Mouse (Mus musculus) intestine, postnatal 0 days (tissue): Measurements from ENCODE around the gene Ptges. TPM values are rescaled to one million over a fixed set of nuclear protein-coding genes. Genes with fewer than 3 reads are reported as not detected.
"Not testable (repeated sequence)": the region's sequence is repeated elsewhere in the genome, so short reads cannot be mapped to it uniquely, and the experiment has no call there.

Source experiments
- ATAC-seq: fragments of 200-750 bp; cut with Nextera tagmentation; 2 replicates; pipeline ENCODE4 v1.8.0; 2017; ENCODE audit warnings: mild to moderate bottlenecking, moderate TSS enrichment, moderate library complexity
- H3K27ac ChIP-seq: fragments of 300-500 bp; sonication (generic); 2 replicates; pipeline ENCODE4 v1.5.1; 2014; ENCODE audit warnings: mild to moderate bottlenecking, low read depth, low read length, moderate library complexity
- H3K27me3 ChIP-seq: fragments of 300-500 bp; sonication (generic); replicated peaks from 2 replicates; pipeline ENCODE4 v1.6.1; 2014; ENCODE audit warnings: low read length, mixed read lengths; ENCODE audit not compliant: control insufficient read depth, insufficient read depth
- H3K36me3 ChIP-seq: fragments of 300-500 bp; sonication (generic); 2 replicates; pipeline ENCODE4 v1.6.1; 2014; ENCODE audit warnings: mild to moderate bottlenecking, moderate library complexity; ENCODE audit not compliant: control insufficient read depth, insufficient read depth
- H3K4me1 ChIP-seq: fragments of 300-500 bp; sonication (generic); replicated peaks from 2 replicates; pipeline ENCODE4 v1.6.1; 2014; ENCODE audit warnings: antibody characterized with exemption, low read length, mixed read lengths; ENCODE audit not compliant: control insufficient read depth, insufficient read depth
- H3K4me2 ChIP-seq: fragments of 300-500 bp; sonication (generic); replicated peaks from 2 replicates; pipeline ENCODE4 v1.6.1; 2014; ENCODE audit warnings: low read depth, mild to moderate bottlenecking, moderate library complexity
- H3K4me3 ChIP-seq: fragments of 300-500 bp; sonication (generic); 2 replicates; pipeline ENCODE4 v1.5.1; 2014; ENCODE audit warnings: low read depth, low read length
- H3K9ac ChIP-seq: fragments of 300-500 bp; sonication (generic); 2 replicates; pipeline ENCODE4 v1.6.1; 2014; ENCODE audit warnings: mild to moderate bottlenecking, low read depth, low read length
- H3K9me3 ChIP-seq: fragments of 300-500 bp; sonication (generic); 2 replicates; pipeline ENCODE4 v1.6.1; 2016; ENCODE audit warnings: mixed run types; ENCODE audit not compliant: control insufficient read depth
- CTCF ChIP-seq: sonication (generic); IDR thresholded peaks from 2 replicates; pipeline ENCODE4 v1.5.1; 2016; ENCODE audit warnings: low read depth, mild to moderate bottlenecking, control low read depth, antibody characterized with exemption, moderate library complexity
- WGBS: fragments of 180-500 bp; shearing (Covaris S2); extraction: QIAGEN DNeasy Blood & Tissue Kit; methylation state at CpG from one replicate; pipeline ENCODE4 v1.1.7; 2014; 5-methylcytosine and 5-hydroxymethylcytosine counted together
- polyA plus RNA-seq: library from polyadenylated mRNA; unstranded; fragments of >200 nt; fragmentation: Nextera tagmentation; extraction: Ambion mirVana; gene quantifications from 2 replicates; pipeline ENCODE4 v1.2.1, GENCODE M21; 2015

Gene Ptges
- polyA plus RNA-seq, 1 experiment from 2014 or later, result 2.8 TPM

DNA sequence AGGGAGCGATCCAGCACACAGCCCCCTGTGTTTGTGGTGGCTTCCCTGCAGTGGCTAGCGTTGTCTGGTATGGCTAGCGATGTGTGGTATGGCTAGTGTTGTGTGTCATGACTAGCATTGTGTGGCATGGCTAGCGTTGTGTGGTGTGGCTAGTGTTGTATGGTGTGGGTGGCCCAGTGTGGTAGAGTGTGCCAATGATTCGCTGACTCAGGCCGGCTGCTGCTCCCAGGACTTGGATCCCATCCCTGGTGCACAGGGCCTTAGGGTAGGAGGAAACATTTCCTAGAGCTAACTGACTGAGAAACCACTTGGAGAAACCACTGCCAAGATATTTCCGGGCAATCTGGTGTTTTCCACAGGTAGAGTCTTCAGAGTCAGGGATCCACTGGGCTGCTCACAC lies 12.0 kb downstream of the Ptges start:
- 91% methylated on average over 7 of the region's 7 CpGs for WGBS
- Histone ChIP-seq H3K4me1 (peaks cover 3% of the 10 kb centered on the region; the same call in 1 of the 2 replicates), H3K9me3 (no peaks in the 10 kb centered on the region), H3K4me3 (no peak overlapping the region), H3K4me2 (no peak overlapping the region), H3K27ac (no peak overlapping the region), H3K27me3 (peaks cover 9% of the 10 kb centered on the region), H3K36me3 (no peaks in the 10 kb centered on the region), H3K9ac (no peak overlapping the region)
- no peak for ATAC-seq
- TF ChIP-seq CTCF, result no peak

DNA sequence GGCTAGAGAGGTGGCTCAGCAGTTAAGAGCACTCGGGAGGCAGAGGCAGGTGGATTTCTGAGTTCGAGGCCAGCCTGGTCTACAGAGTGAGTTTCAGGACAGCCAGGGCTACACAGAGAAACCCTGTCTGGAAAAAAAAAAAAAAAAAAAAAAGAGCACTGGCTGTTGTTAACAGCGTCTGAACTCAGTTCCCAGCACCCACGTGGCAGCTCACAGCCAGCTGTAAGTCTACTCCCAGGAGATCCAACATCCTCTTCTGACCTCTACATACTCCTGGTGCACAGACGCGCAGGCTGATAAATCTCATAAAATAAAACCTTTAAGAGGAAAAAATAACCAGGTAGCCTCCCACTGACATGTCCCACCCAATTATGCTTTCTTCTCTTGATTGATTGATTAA lies 13.7 kb downstream of the Ptges start:
- H3K4me1 ChIP-seq, H3K4me3 ChIP-seq, H3K4me2 ChIP-seq, ATAC-seq, H3K27ac ChIP-seq, H3K36me3 ChIP-seq, H3K27me3 ChIP-seq, H3K9me3 ChIP-seq, H3K9ac ChIP-seq: not testable (repeated sequence)
- whole genome bisulfite sequencing, result 69% methylated on average over 6 of the region's 6 CpGs

DNA sequence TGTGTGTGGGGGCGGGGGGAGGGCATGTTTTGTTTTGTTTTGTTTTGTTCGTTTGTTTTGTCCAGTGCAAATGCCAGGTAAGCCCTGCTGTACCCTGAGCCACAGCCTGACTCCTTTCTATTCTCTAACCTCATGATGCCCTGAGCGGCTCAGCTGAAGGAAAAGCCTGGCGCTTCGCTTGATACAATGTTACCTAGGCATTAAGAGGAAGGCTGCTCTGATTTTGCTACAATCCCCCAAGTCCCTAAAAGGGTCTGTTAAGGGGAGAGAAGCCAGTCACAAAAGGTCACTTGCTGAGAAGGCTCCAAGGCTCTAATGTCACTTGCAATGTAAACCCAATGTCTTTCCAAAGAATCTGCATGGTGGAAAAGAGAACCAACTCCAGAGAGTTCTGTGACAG lies 14.3 kb downstream of the Ptges start:
- Histone ChIP-seq H3K9ac (no peak overlapping the region), H3K4me1 (peaks cover 3% of the 10 kb centered on the region; the same call in 1 of the 2 replicates), H3K4me3 (no peak overlapping the region), H3K27me3 (peaks cover 3% of the 10 kb centered on the region; the same call in 1 of the 2 replicates), H3K4me2 (no peak overlapping the region), H3K27ac (no peak overlapping the region), H3K9me3 (no peaks in the 10 kb centered on the region), H3K36me3 (no peaks in the 10 kb centered on the region)
- TF ChIP-seq CTCF, result no peak
- ATAC-seq, result no peak
- WGBS, result 91% methylated on average over 5 of the region's 5 CpGs

DNA sequence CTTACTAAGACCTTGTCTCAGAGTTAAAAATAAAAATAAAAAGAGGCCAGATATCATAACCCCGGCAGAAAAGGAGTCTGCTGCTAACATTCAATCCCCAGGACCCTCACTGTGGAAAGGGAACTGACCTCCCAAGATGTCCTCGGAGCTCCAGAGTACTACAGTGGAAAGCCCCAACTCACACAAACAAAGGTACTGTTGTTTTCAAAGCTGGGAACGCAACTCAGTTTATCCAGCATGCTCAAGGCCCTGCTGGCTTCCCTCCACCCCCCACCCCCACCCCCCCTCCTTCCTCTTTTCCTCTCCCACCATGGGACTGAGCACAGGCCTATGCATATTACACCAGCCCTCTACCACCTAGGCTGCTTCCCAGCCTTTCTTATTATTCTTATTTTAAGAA lies 14.8 kb downstream of the Ptges start:
- Histone ChIP-seq H3K9me3 (no peaks in the 10 kb centered on the region), H3K4me1 (peaks cover 2% of the 10 kb centered on the region; the same call in 1 of the 2 replicates), H3K4me3 (no peak overlapping the region), H3K9ac (no peak overlapping the region), H3K36me3 (no peaks in the 10 kb centered on the region), H3K27me3 (peaks cover 3% of the 10 kb centered on the region; the same call in 1 of the 2 replicates), H3K27ac (no peak overlapping the region), H3K4me2 (no peak overlapping the region)
- 79% methylated on average over 3 of the region's 3 CpGs for WGBS
- no peak for TF ChIP-seq CTCF
- ATAC-seq, result no peak

DNA sequence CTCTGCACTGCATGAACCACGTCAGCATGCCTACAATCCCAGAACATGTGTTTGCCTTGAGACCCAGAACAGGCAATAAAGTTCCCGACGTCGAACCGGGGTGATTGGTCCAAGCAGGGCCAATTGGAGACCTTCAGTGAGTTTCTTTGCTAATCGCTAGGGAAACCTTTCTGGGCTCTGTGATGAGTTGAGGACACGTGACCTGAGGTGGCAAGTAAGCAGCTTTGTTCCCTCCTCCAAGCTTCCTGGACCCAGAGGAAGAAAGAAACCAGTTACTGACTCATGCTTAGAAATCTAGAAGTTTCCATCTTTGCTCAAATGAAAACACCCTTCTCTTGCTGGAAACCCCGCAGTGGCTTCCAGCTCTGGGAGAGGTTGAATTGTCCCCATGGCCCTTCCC lies 16.6 kb downstream of the Ptges start:
- WGBS, result 73% methylated on average over 8 of the region's 8 CpGs
- TF ChIP-seq CTCF, result no peak
- ATAC-seq, result peak; percentile 31; the same call in 1 of the 2 replicates
- Histone ChIP-seq H3K4me3 (no peak overlapping the region), H3K4me2 (no peak overlapping the region), H3K27me3 (peaks cover 3% of the 10 kb centered on the region; the same call in 1 of the 2 replicates), H3K9me3 (no peaks in the 10 kb centered on the region), H3K36me3 (no peaks in the 10 kb centered on the region), H3K27ac (no peak overlapping the region), H3K9ac (no peak overlapping the region), H3K4me1 (no peaks in the 10 kb centered on the region)

DNA sequence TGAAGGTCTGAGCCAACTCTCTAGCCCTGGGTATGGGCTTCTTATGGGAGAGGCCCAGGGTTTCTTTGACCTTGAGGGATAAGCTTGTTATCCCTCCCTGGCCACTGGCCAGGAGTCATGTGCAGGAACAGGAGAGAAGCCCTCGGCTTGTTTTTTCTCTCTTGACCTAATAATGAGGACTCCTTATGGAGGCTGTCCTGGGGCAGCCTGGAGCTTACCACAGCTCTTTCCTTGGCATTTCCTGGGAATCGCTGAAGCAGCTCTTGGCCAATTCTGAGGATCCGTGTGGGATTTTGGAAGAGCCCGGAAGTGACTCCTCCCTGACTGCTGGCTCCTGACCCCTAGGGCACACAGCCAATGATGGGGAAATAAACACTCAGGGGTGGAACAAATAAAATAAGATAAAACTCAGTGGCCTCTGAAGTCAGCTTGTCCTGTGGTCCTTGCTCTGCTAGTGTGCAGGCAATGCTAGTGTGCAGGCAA lies 17.3 kb downstream of the Ptges start:
- Histone ChIP-seq H3K9me3 (no peaks in the 10 kb centered on the region), H3K4me1 (no peaks in the 10 kb centered on the region), H3K4me3 (no peak overlapping the region), H3K27ac (no peak overlapping the region), H3K9ac (no peak overlapping the region), H3K4me2 (no peak overlapping the region), H3K36me3 (no peaks in the 10 kb centered on the region), H3K27me3 (peaks cover 3% of the 10 kb centered on the region; the same call in 1 of the 2 replicates)
- WGBS, result 40% methylated on average over 4 of the region's 4 CpGs
- no peak for ATAC-seq
- no peak for TF ChIP-seq CTCF

DNA sequence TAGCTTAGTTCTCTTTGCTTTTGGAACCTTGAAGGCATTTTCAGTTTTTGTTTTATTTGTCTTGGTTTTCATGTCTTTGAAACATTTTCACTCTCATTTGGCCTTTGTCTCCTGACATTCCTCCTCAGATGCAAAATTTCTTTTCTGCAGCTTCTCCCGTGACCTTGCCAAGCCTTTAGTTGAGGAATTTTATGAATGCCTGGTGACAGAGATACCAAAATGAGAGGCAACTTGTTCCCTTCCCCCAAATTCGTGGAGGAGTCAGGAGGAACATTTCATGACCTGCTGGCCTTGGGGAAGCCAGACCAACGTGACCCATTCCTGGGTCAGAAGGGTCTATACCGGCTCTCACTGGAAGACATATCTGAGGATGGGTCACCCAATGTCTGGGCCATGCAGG lies 23.0 kb downstream of the Ptges start:
- H3K9ac ChIP-seq, result no peak overlapping the region
- WGBS, result 68% methylated on average over 4 of the region's 4 CpGs
- no peak overlapping the region for H3K4me3 ChIP-seq
- H3K4me1 ChIP-seq, result no peaks in the 10 kb centered on the region
- peaks cover 7% of the 10 kb centered on the region; the same call in 1 of the 2 replicates for H3K27me3 ChIP-seq
- H3K9me3 ChIP-seq, result no peaks in the 10 kb centered on the region
- no peak overlapping the region for H3K4me2 ChIP-seq
- TF ChIP-seq CTCF, result no peak
- ATAC-seq, result no peak
- H3K27ac ChIP-seq, result no peak overlapping the region
- no peaks in the 10 kb centered on the region for H3K36me3 ChIP-seq
